Mouse (Mus musculus) intestine, postnatal 0 days (tissue): ENCODE measurements at regions not wholly inside any gene's neighbourhood (a gene's known extent, or its start where the extent isn't known, plus 50 kb on each side); places are given as distances from the start of the nearest gene placed in this dataset.

Source experiments
- ATAC-seq: fragments of 200-750 bp; cut with Nextera tagmentation; 2 replicates; pipeline ENCODE4 v1.8.0; 2017; ENCODE audit warnings: mild to moderate bottlenecking, moderate TSS enrichment, moderate library complexity
- H3K27ac ChIP-seq: fragments of 300-500 bp; sonication (generic); 2 replicates; pipeline ENCODE4 v1.5.1; 2014; ENCODE audit warnings: mild to moderate bottlenecking, low read depth, low read length, moderate library complexity
- H3K27me3 ChIP-seq: fragments of 300-500 bp; sonication (generic); replicated peaks from 2 replicates; pipeline ENCODE4 v1.6.1; 2014; ENCODE audit warnings: low read length, mixed read lengths; ENCODE audit not compliant: control insufficient read depth, insufficient read depth
- H3K36me3 ChIP-seq: fragments of 300-500 bp; sonication (generic); 2 replicates; pipeline ENCODE4 v1.6.1; 2014; ENCODE audit warnings: mild to moderate bottlenecking, moderate library complexity; ENCODE audit not compliant: control insufficient read depth, insufficient read depth
- H3K4me1 ChIP-seq: fragments of 300-500 bp; sonication (generic); replicated peaks from 2 replicates; pipeline ENCODE4 v1.6.1; 2014; ENCODE audit warnings: antibody characterized with exemption, low read length, mixed read lengths; ENCODE audit not compliant: control insufficient read depth, insufficient read depth
- H3K4me2 ChIP-seq: fragments of 300-500 bp; sonication (generic); replicated peaks from 2 replicates; pipeline ENCODE4 v1.6.1; 2014; ENCODE audit warnings: low read depth, mild to moderate bottlenecking, moderate library complexity
- H3K4me3 ChIP-seq: fragments of 300-500 bp; sonication (generic); 2 replicates; pipeline ENCODE4 v1.5.1; 2014; ENCODE audit warnings: low read depth, low read length
- H3K9ac ChIP-seq: fragments of 300-500 bp; sonication (generic); 2 replicates; pipeline ENCODE4 v1.6.1; 2014; ENCODE audit warnings: mild to moderate bottlenecking, low read depth, low read length
- H3K9me3 ChIP-seq: fragments of 300-500 bp; sonication (generic); 2 replicates; pipeline ENCODE4 v1.6.1; 2016; ENCODE audit warnings: mixed run types; ENCODE audit not compliant: control insufficient read depth
- CTCF ChIP-seq: sonication (generic); IDR thresholded peaks from 2 replicates; pipeline ENCODE4 v1.5.1; 2016; ENCODE audit warnings: low read depth, mild to moderate bottlenecking, control low read depth, antibody characterized with exemption, moderate library complexity
- WGBS: fragments of 180-500 bp; shearing (Covaris S2); extraction: QIAGEN DNeasy Blood & Tissue Kit; methylation state at CpG from one replicate; pipeline ENCODE4 v1.1.7; 2014; 5-methylcytosine and 5-hydroxymethylcytosine counted together

DNA sequence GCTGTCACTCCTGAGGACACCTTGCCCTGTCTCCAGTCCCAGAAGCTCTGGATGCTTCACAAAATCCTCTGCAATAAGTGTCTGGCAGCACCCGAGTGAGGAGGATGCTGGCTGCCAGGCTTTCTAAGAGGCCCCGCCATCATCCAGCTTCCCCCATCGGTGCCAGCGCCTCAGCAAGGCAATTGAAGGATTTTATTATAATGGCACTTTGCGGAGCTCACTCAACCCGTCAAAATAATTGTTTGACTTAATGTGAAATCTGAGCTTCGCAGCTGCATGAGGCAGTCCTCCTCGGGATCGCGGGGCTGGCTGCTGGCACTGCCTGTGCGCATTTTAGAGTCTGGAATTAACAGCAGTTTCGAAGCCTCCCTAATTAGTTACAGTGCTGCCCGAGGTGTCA lies 453.8 kb upstream of the Kdm8 start:
- H3K4me3 ChIP-seq: no peak overlapping the region
- 49% methylated on average over 13 of the region's 13 CpGs for WGBS
- H3K27ac ChIP-seq: no peak overlapping the region
- H3K9me3 ChIP-seq: no peaks in the 10 kb centered on the region
- TF ChIP-seq CTCF: no peak
- H3K27me3 ChIP-seq: no peaks in the 10 kb centered on the region
- no peaks in the 10 kb centered on the region for H3K4me1 ChIP-seq
- ATAC-seq: no peak
- H3K9ac ChIP-seq: no peak overlapping the region
- H3K4me2 ChIP-seq: no peak overlapping the region
- H3K36me3 ChIP-seq: no peaks in the 10 kb centered on the region

DNA sequence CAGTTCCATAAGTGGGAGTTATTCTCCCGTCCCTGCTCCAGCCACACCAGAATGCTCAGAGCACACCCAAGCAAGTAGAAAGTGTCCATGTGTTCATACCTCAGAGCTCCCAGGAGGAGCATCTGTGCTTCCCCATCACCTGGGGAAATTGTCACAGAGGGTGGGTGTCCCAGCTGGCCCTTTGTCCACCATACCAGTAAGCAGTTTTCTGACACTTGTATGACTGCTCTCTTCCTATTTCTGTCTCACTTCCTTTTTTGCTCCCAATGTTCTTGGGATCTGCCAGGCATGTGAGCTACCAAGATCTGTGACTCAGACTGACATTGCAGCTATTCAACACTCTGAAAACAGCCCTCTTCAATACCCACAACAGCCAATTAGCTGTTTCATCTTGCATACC lies 447.9 kb upstream of the Kdm8 start:
- no peak overlapping the region for H3K9ac ChIP-seq
- no peaks in the 10 kb centered on the region for H3K4me1 ChIP-seq
- no peaks in the 10 kb centered on the region for H3K36me3 ChIP-seq
- no peak overlapping the region for H3K4me2 ChIP-seq
- no peaks in the 10 kb centered on the region for H3K27me3 ChIP-seq
- no peak for TF ChIP-seq CTCF
- no peak overlapping the region for H3K27ac ChIP-seq
- H3K9me3 ChIP-seq: no peaks in the 10 kb centered on the region
- ATAC-seq: no peak
- H3K4me3 ChIP-seq: no peak overlapping the region
- 88% methylated on average over 1 of the region's 1 CpGs for WGBS

DNA sequence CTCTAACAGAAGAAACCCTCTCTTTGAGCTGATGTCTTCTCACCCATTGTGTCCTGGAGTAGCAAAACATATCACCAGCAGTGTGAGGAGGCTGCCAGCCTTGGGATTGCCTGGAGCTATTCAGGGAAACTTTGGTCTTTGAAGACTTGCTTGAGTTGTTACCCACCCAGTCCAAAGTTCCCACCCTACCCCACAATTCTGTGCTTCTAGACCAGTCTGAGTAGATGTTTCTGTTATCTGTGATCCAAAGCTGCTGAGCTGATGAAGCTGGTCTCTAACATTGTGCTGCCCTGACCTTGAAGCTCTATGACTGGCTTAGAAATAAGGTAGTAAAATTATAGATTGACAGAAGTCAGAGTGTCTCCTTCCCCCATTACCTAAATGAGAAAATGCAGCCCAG lies 443.8 kb upstream of the Kdm8 start:
- Histone ChIP-seq H3K36me3 (no peaks in the 10 kb centered on the region), H3K4me3 (no peak overlapping the region), H3K9ac (no peak overlapping the region), H3K4me2 (no peak overlapping the region), H3K4me1 (no peaks in the 10 kb centered on the region), H3K9me3 (no peaks in the 10 kb centered on the region), H3K27ac (no peak overlapping the region), H3K27me3 (no peaks in the 10 kb centered on the region)
- no peak for ATAC-seq
- TF ChIP-seq CTCF: no peak

DNA sequence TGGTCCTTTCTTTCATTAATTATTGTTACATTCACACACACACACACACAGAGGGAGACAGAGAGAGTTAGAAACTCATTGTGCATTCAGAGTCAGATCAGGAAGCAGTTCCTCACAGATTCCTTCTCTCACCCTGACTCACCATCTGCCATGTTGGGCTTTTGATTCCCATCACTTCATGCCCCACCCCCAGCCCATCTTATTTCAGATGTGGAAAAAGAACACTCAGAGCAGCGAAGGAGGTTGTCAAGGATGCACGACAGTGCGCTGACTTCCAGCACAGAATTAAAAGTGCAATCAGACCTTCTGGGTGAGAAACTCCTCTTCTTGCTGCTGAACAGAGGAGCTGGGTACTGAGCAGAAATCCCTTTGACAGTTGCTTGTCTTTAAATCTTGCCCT lies 438.8 kb upstream of the Kdm8 start:
- 82% methylated on average over 3 of the region's 3 CpGs for WGBS
- no peak for ATAC-seq
- Histone ChIP-seq H3K9me3 (no peaks in the 10 kb centered on the region), H3K4me1 (no peaks in the 10 kb centered on the region), H3K27me3 (no peaks in the 10 kb centered on the region), H3K36me3 (no peaks in the 10 kb centered on the region), H3K9ac (no peak overlapping the region), H3K27ac (no peak overlapping the region), H3K4me3 (no peak overlapping the region), H3K4me2 (no peak overlapping the region)
- TF ChIP-seq CTCF: no peak

DNA sequence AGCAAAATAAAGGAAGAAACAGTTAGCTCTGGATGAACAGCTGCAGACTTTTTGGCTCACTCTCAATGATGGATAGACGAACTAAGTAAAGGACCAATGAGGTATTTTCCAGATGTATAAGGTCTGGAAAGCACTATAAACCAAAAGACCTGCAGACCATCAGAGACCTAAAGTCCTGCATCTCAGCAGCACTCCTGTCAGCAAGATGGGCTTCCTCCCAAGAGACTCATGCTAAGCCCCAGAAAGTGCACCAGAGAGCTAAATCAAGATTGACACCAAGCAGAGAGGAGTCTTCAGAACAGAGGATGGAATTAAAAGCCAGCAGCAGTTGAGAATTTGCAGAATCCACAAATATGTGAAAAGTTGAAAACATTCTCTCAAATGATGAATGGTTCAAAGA lies 425.2 kb upstream of the Kdm8 start:
- ATAC-seq: no peak
- Histone ChIP-seq H3K4me1 (no peaks in the 10 kb centered on the region), H3K9me3 (no peaks in the 10 kb centered on the region), H3K36me3 (no peaks in the 10 kb centered on the region), H3K27me3 (no peaks in the 10 kb centered on the region), H3K9ac (no peak overlapping the region), H3K27ac (no peak overlapping the region), H3K4me2 (no peak overlapping the region), H3K4me3 (no peak overlapping the region)
- WGBS: 76% methylated on average over 1 of the region's 1 CpGs
- TF ChIP-seq CTCF: no peak

DNA sequence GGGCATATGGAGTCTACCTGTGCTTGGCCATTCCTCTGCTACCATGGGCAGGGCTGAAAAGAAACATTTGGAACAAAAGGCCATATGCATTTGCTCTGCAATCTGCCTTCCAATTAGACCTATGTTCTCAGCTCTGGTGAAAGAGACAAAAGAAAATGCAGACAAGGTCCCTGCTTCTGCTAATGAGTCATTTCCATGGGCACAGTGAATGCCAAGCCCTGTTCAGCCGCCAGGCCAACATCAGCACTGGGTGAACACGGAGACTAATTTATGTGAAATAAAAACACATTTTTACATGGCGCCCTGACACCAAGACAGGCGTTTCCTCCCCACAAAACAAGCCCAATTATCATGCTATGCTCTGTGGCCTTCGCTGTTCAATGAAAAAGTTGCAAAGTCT lies 419.5 kb upstream of the Kdm8 start:
- Histone ChIP-seq H3K9me3 (no peaks in the 10 kb centered on the region), H3K4me3 (no peak overlapping the region), H3K4me1 (no peaks in the 10 kb centered on the region), H3K36me3 (no peaks in the 10 kb centered on the region), H3K27ac (no peak overlapping the region), H3K4me2 (no peak overlapping the region), H3K9ac (no peak overlapping the region), H3K27me3 (no peaks in the 10 kb centered on the region)
- no peak for TF ChIP-seq CTCF
- no peak for ATAC-seq
- WGBS: 80% methylated on average over 5 of the region's 5 CpGs

DNA sequence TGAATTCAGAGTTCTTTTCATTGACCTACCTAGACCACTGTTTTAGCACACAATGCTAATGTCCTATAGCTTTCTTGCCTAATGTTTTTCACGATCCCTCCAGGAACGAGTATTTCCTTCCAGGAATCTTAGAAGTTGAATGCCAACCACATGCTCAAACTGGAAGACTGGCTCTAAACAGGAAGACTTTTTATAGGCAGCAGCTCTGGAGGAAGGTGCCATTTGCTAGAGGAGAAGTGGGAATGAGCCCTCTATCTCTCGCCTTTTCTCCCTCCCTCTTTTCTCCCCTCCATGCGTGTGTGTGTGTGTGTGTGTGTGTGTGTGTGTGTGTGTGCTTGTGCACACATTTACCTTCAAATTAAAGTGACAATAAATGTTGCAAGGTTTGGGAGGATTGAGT lies 410.7 kb upstream of the Kdm8 start:
- Histone ChIP-seq H3K4me3 (no peak overlapping the region), H3K27ac (no peak overlapping the region), H3K4me1 (no peaks in the 10 kb centered on the region), H3K9me3 (no peaks in the 10 kb centered on the region), H3K4me2 (no peak overlapping the region), H3K36me3 (no peaks in the 10 kb centered on the region), H3K27me3 (no peaks in the 10 kb centered on the region), H3K9ac (no peak overlapping the region)
- 80% methylated on average over 4 of the region's 4 CpGs for WGBS
- no peak for TF ChIP-seq CTCF
- ATAC-seq: no peak
